Mouse (Mus musculus) kidney, postnatal 0 days (tissue): ENCODE measurements around the gene H2-M10.3. TPM values are rescaled to one million over a fixed set of nuclear protein-coding genes. Genes with fewer than 3 reads are reported as not detected.
A peak's percentile ranks its signal among the peaks of the same experiment; 100 is the strongest.
"Not testable (repeated sequence)": the region's sequence is repeated elsewhere in the genome, so short reads cannot be mapped to it uniquely, and the experiment has no call there.

Experiments
- ATAC-seq: fragments of 200-750 bp; cut with Nextera tagmentation; replicated peaks from 2 replicates; pipeline ENCODE4 v1.8.0; 2017; ENCODE audit warnings: low read depth, moderate number of reproducible peaks, moderate TSS enrichment, moderate library complexity; ENCODE audit not compliant: low FRiP score
- DNase-seq: peaks from one replicate; pipeline ENCODE4 v3.0.0-alpha.2; 2016; ENCODE audit warnings: low spot score
- H3K27ac ChIP-seq: fragments of 300-500 bp; sonication (generic); 2 replicates; pipeline ENCODE4 v1.5.1; 2014; ENCODE audit warnings: mild to moderate bottlenecking
- H3K27me3 ChIP-seq: fragments of 300-500 bp; sonication (generic); 2 replicates; pipeline ENCODE4 v1.6.1; 2014; ENCODE audit warnings: low read length, mixed read lengths; ENCODE audit not compliant: insufficient read depth
- H3K36me3 ChIP-seq: fragments of 300-500 bp; sonication (generic); 2 replicates; pipeline ENCODE4 v1.6.1; 2014; ENCODE audit warnings: low read length, mixed read lengths; ENCODE audit not compliant: insufficient read depth
- H3K4me1 ChIP-seq: fragments of 300-500 bp; sonication (generic); replicated peaks from 2 replicates; pipeline ENCODE4 v1.6.1; 2014; ENCODE audit warnings: antibody characterized with exemption, low read length, mixed read lengths; ENCODE audit not compliant: insufficient read depth
- H3K4me2 ChIP-seq: fragments of 300-500 bp; sonication (generic); 2 replicates; pipeline ENCODE4 v1.6.1; 2014; ENCODE audit warnings: mild to moderate bottlenecking, low read length, moderate library complexity, mixed read lengths
- H3K4me3 ChIP-seq: fragments of 300-500 bp; sonication (generic); replicated peaks from 2 replicates; pipeline ENCODE4 v1.5.1; 2014; ENCODE audit warnings: low read depth, low read length
- H3K9ac ChIP-seq: fragments of 300-500 bp; sonication (generic); 2 replicates; pipeline ENCODE4 v1.6.1; 2014; ENCODE audit warnings: low read depth, low read length
- H3K9me3 ChIP-seq: fragments of 300-500 bp; sonication (generic); replicated peaks from 2 replicates; pipeline ENCODE4 v1.6.1; 2016; ENCODE audit warnings: low read length, inconsistent platforms, mixed read lengths
- CTCF ChIP-seq: IDR thresholded peaks from 2 replicates; pipeline ENCODE4 v1.5.1; 2016; ENCODE audit warnings: antibody characterized with exemption, low read depth, mild to moderate bottlenecking, moderate library complexity
- WGBS: fragments of 180-500 bp; shearing (Covaris S2); extraction: QIAGEN DNeasy Blood & Tissue Kit; methylation state at CpG from one replicate; pipeline ENCODE4 v1.1.7; 2014; 5-methylcytosine and 5-hydroxymethylcytosine counted together
- polyA plus RNA-seq: library from polyadenylated mRNA; unstranded; fragments of >200 nt; fragmentation: Nextera tagmentation; extraction: Ambion mirVana; gene quantifications from 2 replicates; pipeline ENCODE4 v1.2.1, GENCODE M21; 2015

Gene H2-M10.3
- polyA plus RNA-seq, 1 experiment from 2014 or later: not detected

DNA sequence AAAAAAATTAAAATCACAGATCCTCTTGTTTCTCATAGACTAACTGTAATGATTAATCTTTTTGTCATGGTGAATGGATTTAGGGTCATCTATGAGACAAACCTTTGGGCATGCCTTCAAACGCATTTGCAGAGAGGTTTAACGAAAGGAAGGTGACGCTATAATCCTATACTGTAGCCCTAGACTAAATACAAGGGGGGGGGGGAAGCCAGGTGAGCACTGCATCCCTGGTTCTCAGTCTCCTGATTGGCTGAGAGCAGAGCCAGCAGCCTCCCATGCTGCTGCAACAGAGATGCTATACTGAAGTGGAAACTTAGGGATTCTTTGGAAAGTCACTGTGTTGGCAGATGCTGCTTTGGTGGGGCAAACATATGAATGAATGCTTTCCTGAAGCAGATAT, 12.5 kb downstream of the H2-M10.3 start:
- no peak for ATAC-seq
- H3K9ac ChIP-seq: no peak overlapping the region
- 43% methylated on average over 3 of the region's 3 CpGs for WGBS
- H3K4me1 ChIP-seq: no peaks in the 10 kb centered on the region
- H3K27ac ChIP-seq: no peak overlapping the region
- no peak for DNase-seq
- TF ChIP-seq CTCF: no peak
- no peaks in the 10 kb centered on the region for H3K9me3 ChIP-seq
- H3K4me2 ChIP-seq: no peak overlapping the region
- no peak overlapping the region for H3K4me3 ChIP-seq
- no peaks in the 10 kb centered on the region for H3K27me3 ChIP-seq
- H3K36me3 ChIP-seq: no peaks in the 10 kb centered on the region

DNA sequence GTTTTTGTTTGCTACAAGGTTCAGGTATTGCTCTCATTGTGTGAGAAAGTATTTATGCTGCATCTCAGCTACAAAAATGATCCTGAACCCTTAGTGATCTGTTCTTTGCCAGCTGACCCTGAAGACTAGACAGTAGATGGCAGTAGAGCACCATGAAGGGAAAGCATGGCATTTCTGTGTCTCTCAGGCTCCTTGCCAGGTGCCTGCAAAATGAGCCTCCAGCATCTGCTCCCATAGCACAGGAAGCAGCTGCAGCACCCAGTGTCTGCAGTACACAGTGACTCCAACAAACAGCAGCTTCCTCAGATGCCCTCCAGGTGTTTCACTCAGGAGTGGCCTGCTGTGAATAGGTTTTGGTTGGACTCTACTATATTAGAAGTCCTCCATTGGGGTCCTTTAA, 12.9 kb downstream of the H2-M10.3 start:
- peak; percentile 79 for TF ChIP-seq CTCF

DNA sequence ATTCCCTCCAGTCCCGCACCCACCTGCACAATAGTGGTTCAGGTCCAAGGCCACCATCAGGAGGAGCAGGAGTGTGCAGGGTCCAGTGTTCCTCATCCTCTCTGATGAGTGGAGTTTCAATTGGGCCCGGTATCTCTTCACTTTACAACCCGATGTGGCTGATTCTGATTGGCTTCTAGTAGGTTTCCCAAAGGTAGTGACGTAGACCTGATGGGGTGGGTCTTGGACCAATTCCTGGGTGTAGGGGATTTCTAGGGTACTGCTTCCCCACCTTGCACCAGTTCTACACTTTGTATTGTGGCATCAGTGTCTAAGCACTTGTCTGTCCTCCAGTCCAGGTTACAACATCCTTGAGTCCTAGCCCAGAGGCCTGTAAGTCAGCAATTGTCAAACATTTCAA, 42.2 kb downstream of the H2-M10.3 start, which contains the start of gene H2-M10.1:
Gene H2-M10.1, minus strand, starts transcription at position 101 of the 400 bp plus-strand sequence.
- H3K4me3 ChIP-seq: no peak within 1 kb of the TSS
- H3K27ac ChIP-seq: no peak within 1 kb of the TSS
- no peaks in the 10 kb centered on the region for H3K27me3 ChIP-seq
- H3K4me1 ChIP-seq: no peaks in the 10 kb centered on the region
- no peak within 1 kb of the TSS for H3K9ac ChIP-seq
- no peak for TF ChIP-seq CTCF
- H3K9me3 ChIP-seq: no peaks in the 10 kb centered on the region
- H3K36me3 ChIP-seq: no peaks in the 10 kb centered on the region
- ATAC-seq: no peak
- 92% methylated on average over 4 of the region's 4 CpGs for whole genome bisulfite sequencing
- DNase-seq: no peak
- H3K4me2 ChIP-seq: no peak within 1 kb of the TSS

More for the DNA sequence above, 12.9 kb downstream of the H2-M10.3 start:
- not testable (repeated sequence) for H3K36me3 ChIP-seq, H3K9ac ChIP-seq, H3K4me3 ChIP-seq, ATAC-seq, H3K27ac ChIP-seq, H3K4me2 ChIP-seq, H3K4me1 ChIP-seq, H3K9me3 ChIP-seq, H3K27me3 ChIP-seq
- DNase-seq: peak; percentile 79

DNA sequence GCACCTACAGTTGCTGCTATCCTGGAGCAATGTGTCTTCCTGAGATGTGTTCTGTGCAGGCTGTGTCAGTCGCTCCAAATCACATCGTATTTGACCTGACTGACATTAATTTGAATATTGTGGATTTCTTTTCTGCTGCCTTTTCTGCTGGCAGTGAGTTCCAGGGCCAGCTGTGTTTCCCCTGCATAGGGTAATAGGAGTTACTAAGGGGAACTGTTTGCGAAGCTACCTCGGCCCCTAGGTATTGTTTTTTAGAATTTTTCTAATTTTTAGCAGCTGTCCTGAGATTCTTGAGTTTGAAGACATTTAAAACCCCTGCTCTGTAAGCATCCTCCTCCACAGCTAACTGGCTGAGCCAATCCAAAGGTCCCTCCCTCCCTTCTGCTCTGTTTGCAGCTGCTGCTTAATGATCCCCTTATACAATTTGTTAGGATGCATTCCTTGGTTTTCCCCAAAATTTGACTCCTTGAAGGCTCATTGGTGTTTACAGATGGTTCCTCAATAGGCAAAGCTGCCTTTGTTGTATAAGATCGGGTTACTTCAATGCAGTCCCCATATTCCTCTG, 52.4 kb downstream of the H2-M10.3 start:
- 13% methylated on average over 5 of the region's 5 CpGs for WGBS
- no peaks in the 10 kb centered on the region for H3K9me3 ChIP-seq
- ATAC-seq (no peak; the same call in 1 of the 2 replicates), DNase-seq (peak; percentile 23)
- no peak overlapping the region for H3K9ac ChIP-seq
- no peaks in the 10 kb centered on the region for H3K27me3 ChIP-seq
- no peak overlapping the region for H3K27ac ChIP-seq
- H3K36me3 ChIP-seq: no peaks in the 10 kb centered on the region
- H3K4me1 ChIP-seq: no peaks in the 10 kb centered on the region
- peak overlapping the region; percentile 50 for H3K4me3 ChIP-seq
- H3K4me2 ChIP-seq: peak overlapping the region; percentile 86
- TF ChIP-seq CTCF: no peak

DNA sequence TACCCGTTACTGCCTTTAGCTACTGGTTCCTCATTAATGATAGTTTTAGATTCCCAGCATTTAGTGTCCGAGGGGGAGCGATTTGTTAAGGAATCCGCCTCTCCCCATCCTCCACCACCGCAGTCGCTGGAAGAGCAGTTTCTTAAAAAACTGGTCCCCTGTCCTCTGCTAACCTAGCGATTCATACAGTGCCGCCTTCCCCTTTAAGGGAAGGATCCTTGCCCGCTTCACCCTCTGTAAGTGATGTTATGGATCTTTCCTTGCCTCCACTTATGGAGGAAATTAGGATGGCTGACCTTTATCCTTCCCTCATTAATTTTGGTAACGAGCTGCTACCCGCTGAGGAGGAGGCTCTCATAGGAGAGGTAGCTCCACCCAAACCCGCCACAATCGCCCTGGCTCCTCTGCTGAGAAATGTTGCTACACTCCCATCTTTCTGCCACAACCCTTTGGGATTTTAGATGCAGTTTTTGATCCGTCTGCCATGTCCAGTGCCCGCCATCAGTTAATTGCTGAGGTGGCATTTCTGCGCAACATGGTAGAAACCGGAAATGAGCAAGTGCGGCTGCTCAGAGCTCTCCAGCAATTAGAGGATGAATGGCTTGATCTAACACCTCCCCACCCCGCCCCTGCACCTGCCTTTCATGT, 53.1 kb downstream of the H2-M10.3 start:
- DNase-seq (peak; percentile 66), ATAC-seq (peak; percentile 68; the same call in 1 of the 2 replicates)
- H3K4me3 ChIP-seq: peak overlapping the region; percentile 50
- H3K36me3 ChIP-seq: no peaks in the 10 kb centered on the region
- H3K4me1 ChIP-seq: no peaks in the 10 kb centered on the region
- H3K27ac ChIP-seq: 0 out of 2 replicates have a peak overlapping the region, but pooled peaks have one; percentile 15
- H3K9ac ChIP-seq: peak overlapping the region; percentile 14
- H3K9me3 ChIP-seq: no peaks in the 10 kb centered on the region
- no peak for TF ChIP-seq CTCF
- H3K27me3 ChIP-seq: no peaks in the 10 kb centered on the region
- 1% methylated on average over 19 of the region's 19 CpGs for WGBS
- peak overlapping the region; percentile 86 for H3K4me2 ChIP-seq

Other genes starting within 250 kb of the H2-M10.3 start
- not detected in 2 replicates for gene Gm19684, start 246.7 kb downstream of the H2-M10.3 start, polyA plus RNA-seq
- gene Gm7030, start 239.0 kb downstream of the H2-M10.3 start, polyA plus RNA-seq: not detected in 2 replicates
- gene Gm8909, start 199.9 kb downstream of the H2-M10.3 start, polyA plus RNA-seq: not detected in 2 replicates
- gene H2-T3, start 178.1 kb downstream of the H2-M10.3 start, polyA plus RNA-seq: not detected in 2 replicates
- gene Rpp21, start 110.3 kb downstream of the H2-M10.3 start, polyA plus RNA-seq: 119 and 137 TPM in 2 replicates
- 9.6 and 10.2 TPM in 2 replicates for gene Trim39, start 96.2 kb downstream of the H2-M10.3 start, polyA plus RNA-seq
- not detected in 2 replicates for gene H2-M10.2, start 81.9 kb downstream of the H2-M10.3 start, polyA plus RNA-seq
- gene H2-M10.1, start 42.3 kb downstream of the H2-M10.3 start, polyA plus RNA-seq: not detected in 2 replicates
- gene H2-M10.4, start 93.9 kb upstream of the H2-M10.3 start, polyA plus RNA-seq: not detected in 2 replicates
- not detected in 2 replicates for gene H2-M11, start 178.7 kb upstream of the H2-M10.3 start, polyA plus RNA-seq